Mouse (Mus musculus) right cerebral cortex, postnatal 14 days (tissue): ENCODE measurements around the gene Rbm14.
A peak's percentile ranks its signal among the peaks of the same experiment; 100 is the strongest.
"Not testable (repeated sequence)": the region's sequence is repeated elsewhere in the genome, so short reads cannot be mapped to it uniquely, and the experiment has no call there.

Source experiments
- DNase-seq: peaks from one replicate; pipeline ENCODE4 v3.0.0; 2022

The Rbm14 gene

DNA sequence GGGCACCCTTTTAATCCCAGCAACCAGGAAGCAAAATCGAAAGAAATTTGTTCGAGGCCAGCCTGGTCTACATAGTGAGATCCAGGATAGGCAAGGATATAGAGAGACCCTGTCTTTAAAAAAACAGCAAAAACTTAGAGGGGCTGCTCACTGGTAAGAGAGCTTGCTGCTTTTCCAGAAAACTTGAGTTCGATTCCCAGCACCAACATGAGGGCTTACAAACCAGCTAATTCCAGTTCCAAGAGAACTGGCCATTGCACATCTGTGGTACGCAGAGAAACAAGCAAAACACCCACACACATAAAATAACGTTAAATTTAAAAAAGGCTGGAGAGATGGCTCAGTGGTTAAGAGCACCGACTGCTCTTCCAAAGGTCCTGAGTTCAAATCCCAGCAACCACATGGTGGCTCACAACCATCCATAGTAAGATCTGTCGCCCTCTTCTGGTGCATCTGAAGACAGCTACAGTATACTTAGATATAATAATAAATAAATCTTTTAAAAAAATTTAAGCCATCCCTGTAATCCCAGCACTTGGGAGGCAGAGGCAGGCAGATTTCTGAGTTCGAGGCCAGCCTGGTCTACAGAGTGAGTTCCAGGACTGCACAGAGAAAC lies 1.0 kb upstream of the Rbm14 start:
- not testable (repeated sequence) for DNase-seq

DNA sequence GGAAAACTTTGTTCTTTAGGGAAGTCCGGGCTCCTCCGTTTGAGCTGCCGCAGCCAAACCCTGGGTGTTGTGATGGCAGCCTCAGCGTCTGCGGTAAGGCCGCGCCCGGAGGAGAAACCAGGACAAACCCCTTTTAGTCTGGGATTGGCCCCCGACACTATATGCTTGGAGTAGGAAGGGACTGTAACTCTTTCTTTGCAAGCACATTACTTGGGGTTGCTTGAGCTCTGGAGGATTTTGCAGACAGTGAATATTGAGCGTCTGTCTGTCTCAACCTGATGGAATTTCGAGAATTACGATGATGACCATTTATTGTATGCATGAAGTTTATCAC lies 442 bp upstream of the Rbm14 start:
- DNase-seq, result no peak

DNA sequence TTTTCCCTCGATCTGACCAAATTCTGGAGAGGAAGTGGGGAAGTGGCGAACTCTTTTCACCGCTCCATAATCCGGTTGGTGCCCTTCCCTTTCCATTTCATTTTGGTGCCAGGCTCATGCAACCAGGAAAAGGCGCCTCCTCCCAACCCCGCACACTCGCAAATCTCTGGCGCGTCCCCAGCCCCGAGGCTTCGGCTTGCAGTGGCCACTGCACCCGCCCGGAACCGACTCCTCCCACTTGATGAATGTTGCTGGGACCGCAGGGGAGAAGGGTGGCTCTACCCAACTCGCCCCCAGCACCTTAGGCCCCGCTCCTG lies 730 bp downstream of the Rbm14 start:
- DNase-seq, result no peak

DNA sequence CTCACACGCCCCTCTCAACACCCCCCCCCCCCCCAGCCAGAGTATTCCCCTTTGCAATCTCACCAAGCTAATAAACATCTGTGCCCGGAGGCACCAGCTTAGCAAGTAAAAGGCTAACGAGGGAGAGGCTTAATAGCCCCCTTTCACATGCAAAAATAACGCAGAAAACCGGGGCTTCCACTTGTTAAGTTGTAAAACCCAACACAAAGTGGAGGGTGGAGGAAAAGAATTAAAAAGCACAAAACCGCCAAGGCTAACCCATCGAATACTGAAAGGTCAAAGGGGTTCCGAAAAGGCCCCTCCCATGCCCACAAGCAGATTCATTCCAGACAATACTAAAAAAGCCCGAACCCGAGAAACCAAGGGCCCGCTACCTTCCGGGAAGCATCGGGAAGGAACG lies 1.1 kb downstream of the Rbm14 start:
- DNase-seq, result no peak

DNA sequence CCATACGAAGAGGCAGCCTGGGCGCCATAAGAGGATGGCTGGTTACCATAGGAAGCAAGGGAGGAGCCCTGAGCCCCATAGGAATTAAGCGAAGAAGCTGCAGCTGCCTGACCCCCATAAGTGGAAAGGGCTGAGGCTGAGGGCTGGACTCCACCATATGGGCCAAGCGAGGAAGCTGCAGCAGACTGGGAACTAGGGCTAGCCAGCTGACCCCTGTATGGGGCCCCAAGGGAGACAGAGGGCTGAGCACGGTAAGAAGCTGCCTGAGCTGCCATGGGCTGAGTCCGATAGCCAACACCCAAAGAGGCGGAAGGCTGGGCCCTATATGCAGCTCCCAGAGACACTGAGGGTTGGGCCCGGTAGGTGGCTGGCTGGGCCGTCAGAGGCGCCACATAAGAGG lies 8.2 kb downstream of the Rbm14 start:
- DNase-seq, result no peak

DNA sequence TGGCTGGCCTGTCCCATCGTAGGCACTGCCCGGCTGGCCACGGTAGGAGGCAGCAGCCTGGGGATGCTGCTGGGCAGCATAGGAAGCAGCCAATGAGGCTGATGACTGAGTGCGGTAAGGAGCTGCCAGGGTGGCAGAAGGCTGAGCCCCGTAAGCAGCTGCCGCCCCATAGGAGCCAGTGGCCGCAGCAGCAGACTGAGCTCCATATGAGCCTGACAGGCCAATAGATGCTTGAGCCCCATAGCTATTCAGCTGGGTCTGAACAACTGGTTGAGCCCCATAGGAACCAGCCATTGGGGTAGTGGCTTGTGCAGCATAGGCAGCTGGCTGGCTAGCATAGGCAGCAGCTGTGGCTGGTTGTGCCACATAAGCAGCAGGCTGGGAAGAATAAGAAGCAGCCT lies 8.7 kb downstream of the Rbm14 start:
- no peak for DNase-seq

DNA sequence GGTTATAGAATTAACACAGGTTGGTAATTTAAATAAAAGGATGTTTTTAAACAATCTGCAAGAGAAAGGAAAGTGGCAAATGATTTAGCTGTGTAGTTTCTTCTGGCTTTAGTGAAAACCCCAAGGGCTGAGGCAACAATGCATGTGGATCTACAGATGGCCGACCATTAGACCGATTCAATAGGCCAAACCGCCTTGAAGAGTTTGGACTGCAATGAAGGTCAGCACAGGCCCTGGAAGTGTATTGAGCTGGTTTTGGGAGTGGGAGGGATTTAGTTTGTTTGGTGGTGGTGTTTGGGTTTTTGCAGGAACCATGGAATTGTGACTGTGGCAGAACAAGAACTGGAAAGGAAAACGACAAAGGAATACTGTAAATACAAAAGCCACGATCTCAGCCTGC lies 12.4 kb downstream of the Rbm14 start:
- DNase-seq, result no peak

DNA sequence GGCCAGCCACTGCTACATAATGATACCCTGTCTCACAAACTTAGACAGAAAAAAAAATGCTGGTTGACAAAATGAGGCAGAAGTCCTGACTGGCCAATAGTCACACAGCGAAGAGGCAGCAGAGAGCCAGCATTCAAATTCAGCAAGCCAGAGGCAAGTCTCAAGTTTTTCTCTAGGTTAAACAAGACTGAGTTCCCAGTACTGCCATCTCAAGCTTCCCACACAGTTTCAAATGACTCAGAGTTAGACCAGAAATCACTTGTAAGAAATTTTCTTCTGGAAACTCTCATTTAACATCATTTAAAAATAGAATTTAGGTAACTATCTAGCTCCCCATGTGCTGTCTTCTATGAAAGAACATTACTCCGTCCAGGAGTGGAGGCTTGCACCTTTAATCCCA lies 13.6 kb downstream of the Rbm14 start:
- DNase-seq, result no peak

DNA sequence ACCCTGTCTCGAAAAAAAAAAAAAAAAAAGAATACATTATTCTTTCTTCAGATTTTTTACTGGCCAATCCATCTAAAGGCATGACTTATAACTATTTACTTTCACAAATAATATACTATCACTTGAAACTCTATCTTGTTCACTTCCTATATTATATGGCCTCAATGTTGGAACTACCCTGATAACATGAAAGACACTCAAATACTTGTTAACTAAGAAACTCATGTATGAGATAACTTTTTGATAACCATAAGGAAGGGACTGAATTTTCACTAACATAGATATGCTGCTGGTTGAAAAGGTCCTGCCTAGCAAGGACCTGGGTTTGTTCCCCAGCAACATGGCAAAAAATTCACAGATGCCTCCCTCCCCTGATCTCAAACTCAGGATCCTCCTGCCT lies 15.5 kb downstream of the Rbm14 start:
- no peak for DNase-seq

DNA sequence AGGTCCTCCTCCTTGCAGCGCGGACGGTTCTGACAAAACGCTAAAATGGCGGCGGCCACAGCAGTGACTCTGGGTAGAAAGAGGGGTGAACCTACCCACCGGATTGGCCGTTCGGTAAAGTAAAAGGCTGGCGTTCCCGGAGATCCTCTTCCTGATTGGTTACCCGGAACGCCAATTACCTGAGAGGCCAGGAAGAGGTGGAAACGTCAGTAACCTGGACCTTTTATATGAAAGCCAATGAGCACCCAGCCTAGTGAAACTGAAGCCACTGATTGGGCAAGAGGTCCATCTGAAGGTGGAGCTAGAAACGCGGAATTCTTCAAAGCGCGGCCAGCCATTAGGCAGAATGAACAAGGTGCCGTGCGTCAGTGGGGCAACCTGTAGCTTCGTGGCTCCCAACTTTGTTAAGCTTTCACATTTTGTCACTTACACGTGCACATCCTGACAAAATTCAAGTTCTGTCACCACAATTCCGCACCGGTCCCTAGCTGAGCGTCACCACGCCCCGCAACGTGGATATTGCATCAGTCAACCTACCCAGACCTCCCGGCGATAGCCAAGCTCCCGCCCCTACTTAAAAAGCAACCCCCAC lies 17.5 kb downstream of the Rbm14 start, which contains the start of gene Rbm4:
TSS of gene Rbm4 (minus strand) at position 71 of the 592 bp plus-strand sequence.
- peak; percentile 95 for DNase-seq

DNA sequence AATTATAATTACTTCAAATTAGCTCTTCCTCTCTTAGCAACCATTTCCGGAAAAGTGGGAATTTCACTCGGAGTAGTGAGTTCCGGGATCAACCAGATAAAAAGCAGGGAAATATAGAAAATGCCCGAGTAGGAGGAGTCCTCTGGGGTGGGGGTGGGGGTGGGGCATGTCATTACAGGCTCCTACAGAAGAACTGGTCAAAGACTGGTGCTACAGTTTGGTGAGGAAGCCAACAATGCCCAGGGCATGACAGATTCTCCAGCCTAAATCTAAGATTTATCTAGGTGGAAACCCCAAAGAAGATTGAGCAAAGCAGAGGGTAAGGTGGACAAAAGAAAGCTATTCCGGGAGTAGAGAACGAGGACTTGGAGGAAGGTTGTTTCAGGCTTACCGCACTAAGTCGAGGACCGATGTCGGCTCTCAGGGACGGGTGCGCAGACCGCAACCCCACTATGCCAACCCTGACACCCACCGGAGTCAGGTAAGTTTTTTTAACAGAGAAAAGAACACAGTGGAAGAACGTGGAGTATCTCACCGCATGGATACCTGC lies 18.1 kb downstream of the Rbm14 start:
- DNase-seq, result no peak

DNA sequence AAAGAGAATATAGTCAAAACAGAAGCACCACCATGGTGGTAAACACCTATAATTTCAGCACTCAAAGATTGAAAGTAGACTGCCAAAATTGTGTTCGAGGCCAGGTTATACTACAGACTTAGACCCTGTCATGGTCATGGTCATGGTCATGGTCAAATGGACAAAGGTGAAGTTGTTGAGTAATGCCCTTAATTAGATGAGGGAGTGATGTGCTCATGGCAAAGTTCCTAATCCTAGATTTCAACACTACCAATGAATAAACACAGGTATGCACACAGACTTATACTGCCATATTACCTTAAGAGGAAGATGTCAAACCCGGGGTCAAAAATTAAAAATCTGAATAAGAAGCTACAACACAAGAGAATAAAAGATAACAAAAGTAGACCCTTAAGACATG lies 25.1 kb downstream of the Rbm14 start:
- no peak for DNase-seq

DNA sequence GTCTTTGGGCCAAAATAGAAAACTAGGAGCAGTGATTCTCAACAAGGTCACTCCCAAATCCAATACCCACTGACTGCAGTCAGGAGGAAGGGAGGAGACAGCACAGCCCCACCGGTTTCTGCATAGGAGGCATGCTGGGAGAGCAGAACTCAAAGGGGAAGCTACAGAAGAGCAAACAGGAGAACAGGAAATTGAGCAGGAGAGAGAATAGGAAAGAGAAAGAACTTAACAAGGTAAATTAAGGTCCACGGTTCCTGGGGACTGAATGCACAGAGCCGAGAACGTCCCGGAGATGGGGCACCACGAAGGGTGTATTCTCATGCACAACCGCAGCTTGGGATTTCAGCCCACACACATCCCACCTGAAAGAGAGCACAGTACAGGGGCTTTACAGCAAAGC lies 26.2 kb downstream of the Rbm14 start:
- DNase-seq, result no peak

DNA sequence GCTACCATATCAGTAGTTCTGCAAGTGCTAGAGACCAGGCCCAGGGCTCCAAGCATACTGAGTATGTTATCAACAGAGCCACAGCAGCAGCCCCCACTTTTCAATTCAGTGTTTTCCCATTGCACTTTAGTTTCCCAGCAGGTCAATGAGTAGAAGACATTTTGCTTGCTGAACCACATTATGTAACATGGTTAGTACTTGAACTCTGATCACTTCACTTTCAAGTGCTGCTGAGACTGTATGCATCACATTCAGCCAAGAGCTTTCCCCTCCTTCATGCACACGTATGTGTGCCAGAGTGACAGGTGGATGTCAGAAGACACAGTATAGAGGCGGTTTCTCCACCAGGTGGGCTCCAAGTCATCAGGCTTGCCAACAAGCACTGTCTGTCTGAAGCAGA lies 28.5 kb downstream of the Rbm14 start:
- DNase-seq, result no peak

DNA sequence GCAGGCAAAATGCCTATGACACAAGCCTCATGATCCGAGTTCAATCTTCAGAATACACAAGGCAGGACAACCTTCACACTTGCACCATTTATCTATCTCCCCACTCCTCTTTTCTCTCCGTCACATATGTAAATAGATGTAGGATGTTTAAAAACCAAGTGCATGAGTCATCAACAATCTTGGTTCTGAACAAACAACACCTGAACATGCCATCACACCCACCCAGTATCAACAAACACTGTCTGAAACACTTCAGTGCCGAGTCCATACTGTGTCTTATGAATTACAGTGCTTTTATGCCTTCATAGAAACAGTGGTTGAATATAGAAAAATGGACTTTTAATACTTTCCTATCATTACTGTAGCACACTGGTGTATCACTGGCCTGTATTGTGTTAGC lies 38.6 kb downstream of the Rbm14 start:
- no peak for DNase-seq

DNA sequence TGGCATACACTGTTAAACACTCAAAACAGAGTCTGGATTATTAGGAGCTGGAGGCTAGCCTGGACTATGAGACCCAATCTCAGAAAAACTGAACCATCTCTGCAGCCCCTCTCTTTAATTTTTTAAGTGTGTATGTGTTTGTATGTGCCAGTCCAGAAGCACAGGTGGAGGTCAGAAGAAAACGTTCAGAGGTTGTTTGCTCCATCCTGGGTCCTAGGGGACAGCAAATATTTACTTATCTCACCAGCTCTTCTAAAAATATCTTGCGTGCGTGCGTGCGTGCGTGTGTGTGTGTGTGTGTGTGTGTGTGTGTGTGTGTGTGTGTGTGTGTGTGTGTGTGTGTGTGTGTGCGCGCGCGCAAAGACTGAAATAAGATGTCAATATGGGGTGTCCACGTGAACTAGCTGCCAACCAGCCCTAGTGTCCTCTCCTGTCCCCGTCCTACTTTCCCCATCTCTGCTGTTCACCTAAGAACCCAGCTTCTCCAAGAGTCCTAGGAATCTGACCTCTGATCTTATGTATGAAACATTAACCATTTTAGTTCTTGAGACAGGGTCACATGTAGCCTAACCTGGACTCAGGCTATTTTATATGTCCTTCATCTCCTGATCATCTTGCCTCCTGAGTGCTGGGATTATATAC lies 43.8 kb downstream of the Rbm14 start:
- DNase-seq, result no peak

DNA sequence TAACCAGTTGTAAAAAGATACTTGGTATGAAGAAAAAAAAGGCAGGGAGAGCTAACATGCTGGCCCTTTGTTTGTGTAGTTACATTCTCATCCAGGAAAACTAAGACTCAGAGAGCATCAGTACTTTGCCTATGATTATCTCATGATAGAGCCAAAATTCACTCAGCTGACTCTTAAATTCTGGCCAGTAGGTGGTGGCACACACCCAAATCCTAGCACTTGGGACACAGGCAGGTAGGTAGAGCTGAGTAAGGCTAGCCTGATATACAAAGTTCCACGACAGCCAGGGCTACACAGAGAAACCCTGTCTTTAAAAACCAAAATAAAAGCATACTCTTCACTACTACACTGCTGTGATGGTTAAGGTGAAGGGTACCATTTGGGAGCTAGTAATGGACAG lies 48.6 kb downstream of the Rbm14 start:
- DNase-seq, result no peak

DNA sequence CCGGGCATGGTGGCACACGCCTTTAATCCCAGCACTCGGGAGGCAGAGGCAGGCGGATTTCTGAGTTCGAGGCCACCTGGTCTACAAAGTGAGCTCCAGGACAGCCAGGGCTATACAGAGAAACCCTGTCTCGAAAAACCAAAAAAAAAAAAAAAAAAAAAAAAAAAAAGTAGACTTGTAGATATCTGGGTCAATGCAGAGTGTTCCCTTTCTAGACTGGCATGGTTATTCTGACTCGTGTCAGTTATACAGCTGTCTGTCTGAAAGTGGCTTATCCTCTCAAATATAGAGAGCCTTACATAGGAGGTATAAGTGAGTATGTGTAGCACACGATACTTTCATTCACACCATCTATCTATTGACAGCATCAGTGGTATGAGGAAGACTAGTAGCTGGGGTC lies 50.9 kb downstream of the Rbm14 start:
- not testable (repeated sequence) for DNase-seq

DNA sequence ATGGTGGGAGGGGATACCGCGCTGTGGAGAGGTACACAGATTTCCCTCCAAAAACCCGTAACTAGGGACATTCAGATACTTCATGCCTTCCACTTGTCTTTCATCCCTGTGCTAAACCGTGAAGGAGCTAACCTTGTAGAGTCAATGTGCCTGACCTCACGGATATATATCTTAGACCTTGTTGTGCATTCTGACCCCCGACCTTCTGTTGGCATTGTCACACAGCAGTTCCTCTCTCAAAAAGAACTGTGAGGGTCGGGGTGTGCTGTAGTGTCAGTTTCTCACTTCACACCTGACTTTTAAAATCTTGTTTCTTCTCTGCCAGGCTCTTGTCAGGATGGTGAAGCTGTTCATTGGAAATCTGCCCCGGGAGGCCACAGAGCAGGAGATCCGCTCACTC lies 54.5 kb downstream of the Rbm14 start:
- no peak for DNase-seq

DNA sequence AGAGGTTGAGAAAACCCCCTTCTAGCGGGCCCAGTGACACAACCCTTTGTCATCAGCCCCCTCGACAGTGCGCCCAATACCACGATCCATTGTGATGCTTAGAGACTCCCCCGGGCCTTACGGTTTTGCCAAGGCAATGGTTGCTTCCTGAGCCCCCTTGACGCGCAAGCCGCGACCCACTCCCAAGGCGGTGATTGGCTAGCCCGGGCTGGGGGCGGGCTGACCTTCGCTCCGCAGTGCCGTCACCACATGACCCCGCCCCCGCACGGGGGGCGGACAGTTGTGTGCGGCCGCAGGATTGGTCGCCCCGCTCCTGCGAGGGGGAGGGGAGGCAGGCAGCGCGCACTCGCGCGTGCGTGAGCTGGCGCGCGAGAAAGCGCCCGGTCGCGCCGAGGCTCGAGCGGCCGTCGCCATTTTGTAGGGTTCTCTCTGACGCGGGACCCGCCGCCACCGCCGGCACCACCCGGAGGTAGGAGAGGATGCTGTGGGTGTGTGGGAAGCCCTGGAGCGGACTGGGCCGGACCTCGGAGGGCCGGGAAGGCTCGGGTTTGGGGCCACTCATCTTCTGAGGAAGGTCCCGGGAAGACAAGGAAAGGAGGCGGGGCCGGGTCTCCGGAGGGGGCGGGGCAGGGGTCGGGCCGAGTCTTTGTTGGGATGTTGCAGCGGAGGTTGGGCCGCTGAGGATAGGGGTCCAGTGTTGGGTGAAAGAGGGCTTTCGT lies 55.1 kb downstream of the Rbm14 start, which contains the start of gene Rbm4b:
TSS of gene Rbm4b (plus strand) at position 305 of the 719 bp plus-strand sequence.
- DNase-seq, result peak; percentile 97

DNA sequence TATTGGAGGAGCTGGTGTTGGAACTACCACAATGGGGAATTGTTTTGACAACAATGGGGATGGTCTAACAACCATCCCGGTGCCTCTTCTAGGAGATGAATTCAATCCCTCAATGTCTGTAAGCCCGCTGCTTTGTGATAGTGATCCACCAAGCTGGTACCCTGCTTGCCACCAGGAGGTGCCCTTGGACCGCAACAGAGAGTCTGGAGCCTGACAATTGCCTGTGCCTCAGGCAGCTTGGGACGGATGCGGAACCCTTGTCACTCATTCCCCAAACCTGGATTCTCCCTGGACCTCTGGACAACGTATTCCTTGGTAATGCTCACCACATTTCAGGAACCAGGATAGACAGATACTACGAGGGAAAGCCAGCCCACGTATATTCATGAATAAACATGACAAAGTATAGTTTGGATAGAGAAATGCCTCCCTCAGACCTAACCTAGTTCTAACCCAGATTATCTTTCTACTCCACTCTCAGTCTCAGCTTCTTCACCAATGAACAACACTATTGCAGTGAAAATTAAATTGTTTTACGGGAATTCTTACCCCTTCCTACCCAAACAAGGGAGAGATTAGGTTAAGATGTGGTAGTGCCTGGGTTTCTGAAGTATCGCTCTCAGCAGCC lies 55.8 kb downstream of the Rbm14 start:
- DNase-seq, result peak; percentile 88
